Mouse (Mus musculus): ENCODE measurements at regions not wholly inside any gene's neighbourhood (a gene's known extent, or its start where the extent isn't known, plus 50 kb on each side); places are given as distances from the start of the nearest gene placed in this dataset.

- no peaks in the 10 kb centered on the region for H3K36me3 ChIP-seq (ENCODE audit: control insufficient read depth, insufficient read depth, low read length)
- no peak overlapping the region for H3K4me3 ChIP-seq (ENCODE audit: low read depth, low read length)
- H3K4me2 ChIP-seq (replicated peaks; ENCODE audit: low read depth, low read length), result no peak overlapping the region
- 73% methylated on average over 8 of the region's 8 CpGs for WGBS
- H3K4me1 ChIP-seq (ENCODE audit: control insufficient read depth, insufficient read depth, low read length), result no peaks in the 10 kb centered on the region
- no peak for ATAC-seq (ENCODE audit: insufficient number of reproducible peaks, insufficient read depth, low FRiP score, low read depth)
- no peaks in the 10 kb centered on the region for H3K9me3 ChIP-seq (ENCODE audit: control insufficient read depth, low read depth, low read length)
- no peak overlapping the region for H3K9ac ChIP-seq (replicated peaks; ENCODE audit: low read depth, low read length)
- H3K27ac ChIP-seq (ENCODE audit: low read length), result no peak overlapping the region
- H3K27me3 ChIP-seq (ENCODE audit: control insufficient read depth, insufficient read depth, low read length), result no peaks in the 10 kb centered on the region
Measured at GRCm38 (mm10) chr1:24942757-24943296, 264.4 kb downstream of the Lmbrd1 start.

- no peak for ATAC-seq (ENCODE audit: insufficient number of reproducible peaks, insufficient read depth, low FRiP score, low read depth)
- H3K9ac ChIP-seq (replicated peaks; ENCODE audit: low read depth, low read length), result no peak overlapping the region
Measured at GRCm38 (mm10) chr1:24943451-24943850, 265.0 kb downstream of the Lmbrd1 start.

GRCm38 (mm10) chr1:24972681-24973080 is 294.3 kb downstream of the Lmbrd1 start:
- Histone ChIP-seq H3K9me3 (ENCODE audit: control insufficient read depth, low read depth, low read length) (no peaks in the 10 kb centered on the region), H3K27ac (ENCODE audit: low read length) (no peak overlapping the region), H3K4me3 (ENCODE audit: low read depth, low read length) (no peak overlapping the region), H3K36me3 (ENCODE audit: control insufficient read depth, insufficient read depth, low read length) (no peaks in the 10 kb centered on the region), H3K4me2 (replicated peaks; ENCODE audit: low read depth, low read length) (no peak overlapping the region), H3K9ac (replicated peaks; ENCODE audit: low read depth, low read length) (no peak overlapping the region), H3K27me3 (ENCODE audit: control insufficient read depth, insufficient read depth, low read length) (no peaks in the 10 kb centered on the region), H3K4me1 (ENCODE audit: control insufficient read depth, insufficient read depth, low read length) (no peaks in the 10 kb centered on the region)
- no peak for ATAC-seq (ENCODE audit: insufficient number of reproducible peaks, insufficient read depth, low FRiP score, low read depth)
- 78% methylated on average over 2 of the region's 2 CpGs for WGBS

More at GRCm38 (mm10) chr1:24943451-24943850, 265.0 kb downstream of the Lmbrd1 start:
- WGBS, result 38% methylated on average over 2 of the region's 2 CpGs
- Histone ChIP-seq H3K4me2 (replicated peaks; ENCODE audit: low read depth, low read length) (no peak overlapping the region), H3K4me3 (ENCODE audit: low read depth, low read length) (no peak overlapping the region), H3K36me3 (ENCODE audit: control insufficient read depth, insufficient read depth, low read length) (no peaks in the 10 kb centered on the region), H3K9me3 (ENCODE audit: control insufficient read depth, low read depth, low read length) (no peaks in the 10 kb centered on the region), H3K27me3 (ENCODE audit: control insufficient read depth, insufficient read depth, low read length) (no peaks in the 10 kb centered on the region), H3K4me1 (ENCODE audit: control insufficient read depth, insufficient read depth, low read length) (no peaks in the 10 kb centered on the region), H3K27ac (ENCODE audit: low read length) (no peak overlapping the region)

- WGBS, result 38% methylated on average over 8 of the region's 8 CpGs
- Histone ChIP-seq H3K4me2 (replicated peaks; ENCODE audit: low read depth, low read length) (no peak overlapping the region), H3K4me1 (ENCODE audit: control insufficient read depth, insufficient read depth, low read length) (no peaks in the 10 kb centered on the region), H3K4me3 (ENCODE audit: low read depth, low read length) (no peak overlapping the region), H3K27me3 (ENCODE audit: control insufficient read depth, insufficient read depth, low read length) (no peaks in the 10 kb centered on the region), H3K36me3 (ENCODE audit: control insufficient read depth, insufficient read depth, low read length) (no peaks in the 10 kb centered on the region), H3K27ac (ENCODE audit: low read length) (no peak overlapping the region), H3K9me3 (ENCODE audit: control insufficient read depth, low read depth, low read length) (no peaks in the 10 kb centered on the region), H3K9ac (replicated peaks; ENCODE audit: low read depth, low read length) (no peak overlapping the region)
- no peak for ATAC-seq (ENCODE audit: insufficient number of reproducible peaks, insufficient read depth, low FRiP score, low read depth)
Measured at GRCm38 (mm10) chr1:25008456-25009169, 330.2 kb downstream of the Lmbrd1 start.

- no peak overlapping the region for H3K9ac ChIP-seq (replicated peaks; ENCODE audit: low read depth, low read length)
- H3K9me3 ChIP-seq (ENCODE audit: control insufficient read depth, low read depth, low read length), result no peaks in the 10 kb centered on the region
- WGBS, result 77% methylated on average over 1 of the region's 1 CpGs
- H3K36me3 ChIP-seq (ENCODE audit: control insufficient read depth, insufficient read depth, low read length), result no peaks in the 10 kb centered on the region
- no peaks in the 10 kb centered on the region for H3K27me3 ChIP-seq (ENCODE audit: control insufficient read depth, insufficient read depth, low read length)
- H3K4me3 ChIP-seq (ENCODE audit: low read depth, low read length), result no peak overlapping the region
- ATAC-seq (ENCODE audit: insufficient number of reproducible peaks, insufficient read depth, low FRiP score, low read depth), result no peak
- H3K4me2 ChIP-seq (replicated peaks; ENCODE audit: low read depth, low read length), result no peak overlapping the region
- H3K27ac ChIP-seq (ENCODE audit: low read length), result no peak overlapping the region
- H3K4me1 ChIP-seq (ENCODE audit: control insufficient read depth, insufficient read depth, low read length), result no peaks in the 10 kb centered on the region
Measured at GRCm38 (mm10) chr1:25012754-25013153, 334.3 kb downstream of the Lmbrd1 start.

Data from stomach, embryonic 14.5 days (tissue).